Mouse (Mus musculus) monocyte, adult 2 months (primary cell): ENCODE results near the gene Col18a1.

ENCODE experiments used
- DNase-seq, 2 experiments: peaks; one replicate each; pipeline ENCODE4 v3.0.0; 2022; ENCODE audit warnings: low spot score in 2 of 2, low read depth in 1 of 2

Gene Col18a1

DNA sequence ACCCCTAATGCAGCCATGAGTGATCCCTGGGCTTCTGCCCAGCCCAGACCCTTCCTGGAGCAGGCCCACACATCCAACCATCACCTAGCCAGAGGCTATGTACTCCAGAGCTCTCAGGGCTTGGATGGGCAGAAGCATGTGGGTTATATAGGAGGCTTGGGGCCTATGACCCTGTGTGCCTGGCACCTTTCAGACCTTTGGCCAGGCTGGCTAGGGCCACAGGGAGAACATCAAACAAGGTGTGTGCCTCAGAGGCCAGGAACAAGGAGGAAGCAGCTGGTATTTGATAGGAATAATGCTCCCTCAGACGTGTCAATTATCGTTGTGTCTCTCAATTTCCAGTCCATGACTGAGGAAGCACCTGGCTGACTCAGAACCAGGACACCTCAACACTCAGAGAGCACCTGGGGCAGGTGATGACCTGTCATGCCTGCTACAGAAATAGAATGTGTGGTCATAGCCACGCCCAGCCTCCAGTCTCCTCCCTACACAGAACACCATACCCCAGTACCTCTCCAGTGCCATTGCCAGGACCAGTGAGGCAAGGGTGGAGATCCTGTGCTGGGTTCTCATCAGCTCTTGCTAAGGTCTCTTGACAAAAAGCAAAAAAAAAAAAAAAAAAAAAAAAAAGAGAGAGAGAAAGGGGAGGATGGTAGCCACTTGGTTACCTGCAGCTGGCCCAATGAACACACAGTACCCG lies 54.6 kb downstream of the Col18a1 start:
- DNase-seq: no peak

DNA sequence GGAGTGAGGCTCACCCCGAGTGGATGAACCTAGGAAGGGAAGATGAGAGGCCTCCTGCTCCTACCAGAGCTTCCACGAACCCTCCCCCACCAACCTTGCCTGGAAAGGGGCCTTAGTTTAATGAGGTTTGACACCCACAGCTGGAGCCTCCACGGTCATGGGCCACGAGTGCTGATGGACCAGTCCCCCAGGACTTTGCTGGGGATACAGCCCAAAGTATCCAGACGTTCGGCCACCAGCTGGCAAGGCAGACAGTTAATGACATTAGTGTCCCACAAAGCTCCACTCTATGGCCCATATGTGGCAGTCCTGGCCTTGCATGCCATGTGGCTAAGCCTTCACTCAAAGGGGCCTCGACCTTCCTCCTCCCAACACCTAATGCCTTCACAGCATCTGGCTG lies 55.5 kb downstream of the Col18a1 start:
- DNase-seq: no peak

DNA sequence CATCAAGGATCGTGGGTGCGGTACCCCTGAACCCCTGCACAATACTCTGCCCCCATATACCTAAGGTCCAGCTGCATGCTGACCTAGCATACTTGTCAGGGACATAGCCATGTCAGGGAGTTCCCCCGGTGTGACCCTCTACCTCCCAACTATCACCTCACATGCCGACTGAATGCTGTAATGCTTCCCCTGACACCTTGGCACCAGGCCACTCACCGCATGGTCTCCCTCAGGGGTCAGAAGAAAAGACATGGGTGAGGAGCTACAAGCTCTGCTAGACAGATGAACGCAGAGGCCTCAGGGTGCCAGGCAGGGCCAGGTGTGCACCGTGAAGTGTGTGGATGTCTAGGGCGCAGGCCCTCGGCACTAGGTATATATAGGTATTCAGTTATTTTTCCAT lies 56.3 kb downstream of the Col18a1 start:
- DNase-seq: no peak

DNA sequence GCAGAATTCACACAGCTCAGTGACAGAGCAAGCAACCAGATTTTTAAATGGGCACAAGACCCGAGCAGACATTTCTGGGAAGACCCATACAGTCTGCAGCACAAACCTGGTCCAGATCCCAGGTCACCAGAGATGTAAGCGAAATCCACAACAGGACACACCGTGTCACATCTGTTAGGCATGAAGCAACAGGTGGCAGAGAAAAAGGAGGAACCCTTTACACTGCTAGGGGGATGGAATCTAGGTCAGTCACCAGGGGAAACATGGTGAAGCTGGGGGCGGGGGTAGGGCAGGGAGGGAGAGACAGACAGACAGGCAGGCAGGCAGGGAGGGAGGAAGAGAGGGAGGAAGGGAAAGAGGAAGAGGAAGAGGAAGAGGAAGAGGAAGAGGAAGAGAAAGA lies 58.2 kb downstream of the Col18a1 start:
- no peak for DNase-seq

DNA sequence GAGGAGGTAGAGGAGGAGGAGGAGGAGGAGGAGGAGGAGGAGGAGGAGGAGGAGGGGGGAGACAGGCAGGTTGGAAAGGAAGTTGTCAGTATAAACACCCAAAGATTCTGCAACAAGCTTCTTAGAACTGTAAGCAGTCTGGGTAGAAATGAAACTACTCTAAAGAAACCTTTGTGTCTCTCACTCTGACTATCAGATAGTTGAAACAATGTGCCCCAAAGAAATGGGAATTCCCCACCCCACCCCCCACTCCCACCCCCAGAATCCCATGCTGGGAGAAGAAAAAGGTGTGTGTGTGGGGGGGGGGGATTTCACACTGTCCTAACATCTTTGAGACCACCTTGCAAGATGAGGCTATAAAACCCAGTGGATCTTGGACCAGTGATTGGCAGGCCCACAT lies 62.0 kb downstream of the Col18a1 start:
- no peak for DNase-seq

DNA sequence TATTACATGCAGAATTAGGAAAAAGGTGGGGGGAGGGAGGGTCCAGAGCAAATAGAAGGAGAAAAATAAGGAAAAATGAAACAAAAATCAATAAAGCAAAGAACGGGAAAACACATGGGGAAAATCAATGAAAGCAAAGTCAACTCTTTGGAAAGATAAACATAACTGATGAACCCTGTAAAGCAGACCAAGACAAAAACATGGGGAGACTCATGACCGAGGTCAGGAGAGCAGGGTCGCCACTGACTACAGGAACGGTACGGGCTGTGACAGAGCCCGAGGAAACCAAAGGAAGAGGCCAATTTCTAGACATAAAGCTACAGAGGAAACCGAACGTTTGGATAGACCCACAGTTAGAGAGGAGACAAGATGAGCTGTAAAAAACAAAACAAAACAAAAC lies 62.7 kb downstream of the Col18a1 start:
- no peak for DNase-seq

DNA sequence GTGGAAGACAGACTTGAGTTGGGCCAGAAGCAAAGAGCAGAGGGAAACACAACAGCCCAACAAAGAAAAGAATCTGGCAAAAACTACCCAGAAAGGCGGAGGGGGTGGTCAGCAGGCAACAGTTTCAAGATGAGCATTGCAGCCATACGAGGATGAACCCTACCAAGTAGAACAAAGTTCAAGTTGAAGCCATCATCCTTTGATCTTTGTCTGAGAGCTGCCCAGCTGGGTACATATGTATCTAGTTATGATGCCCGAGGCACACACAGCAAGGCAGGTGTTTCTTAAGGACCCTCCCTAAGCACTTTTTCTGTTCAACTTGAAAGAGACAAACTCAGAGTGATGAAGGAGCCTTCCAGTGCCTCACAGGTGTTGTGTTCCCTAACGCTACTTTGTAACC lies 66.6 kb downstream of the Col18a1 start:
- DNase-seq: no peak

DNA sequence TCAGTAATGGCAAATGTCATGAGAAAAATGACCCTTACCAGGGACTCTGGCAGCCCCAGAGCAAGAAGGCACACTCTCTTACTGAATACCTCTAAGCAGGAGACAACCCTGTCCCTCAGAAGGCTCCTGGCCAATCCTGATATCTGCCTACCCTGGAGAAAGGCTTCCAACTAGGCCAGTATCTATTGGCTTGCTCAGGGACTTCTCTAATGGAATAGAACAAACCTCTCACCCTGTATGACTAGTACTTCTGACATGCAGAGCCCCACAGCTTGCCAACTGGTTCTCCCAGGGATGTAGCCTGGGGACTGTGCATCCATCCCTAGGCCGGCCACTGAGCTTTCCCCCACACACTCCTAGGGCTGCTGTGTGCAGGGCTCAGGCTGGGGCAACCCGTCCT lies 67.7 kb downstream of the Col18a1 start:
- DNase-seq: no peak

DNA sequence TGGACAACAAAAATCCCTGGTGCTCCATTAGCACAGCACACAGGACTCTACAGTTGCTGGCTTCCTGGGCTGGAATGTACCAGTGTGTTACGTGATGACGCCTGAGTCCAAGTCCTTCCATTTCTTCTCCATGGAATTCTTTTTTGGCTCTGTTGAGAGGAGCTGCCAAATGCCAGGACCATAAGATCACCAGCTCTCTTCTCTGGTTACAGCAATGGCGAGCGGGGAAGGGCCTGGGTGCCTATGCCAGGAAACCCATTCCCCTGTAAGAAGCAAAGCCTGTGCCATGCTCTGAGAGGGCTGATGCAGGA lies 68.5 kb downstream of the Col18a1 start:
- DNase-seq: no peak

DNA sequence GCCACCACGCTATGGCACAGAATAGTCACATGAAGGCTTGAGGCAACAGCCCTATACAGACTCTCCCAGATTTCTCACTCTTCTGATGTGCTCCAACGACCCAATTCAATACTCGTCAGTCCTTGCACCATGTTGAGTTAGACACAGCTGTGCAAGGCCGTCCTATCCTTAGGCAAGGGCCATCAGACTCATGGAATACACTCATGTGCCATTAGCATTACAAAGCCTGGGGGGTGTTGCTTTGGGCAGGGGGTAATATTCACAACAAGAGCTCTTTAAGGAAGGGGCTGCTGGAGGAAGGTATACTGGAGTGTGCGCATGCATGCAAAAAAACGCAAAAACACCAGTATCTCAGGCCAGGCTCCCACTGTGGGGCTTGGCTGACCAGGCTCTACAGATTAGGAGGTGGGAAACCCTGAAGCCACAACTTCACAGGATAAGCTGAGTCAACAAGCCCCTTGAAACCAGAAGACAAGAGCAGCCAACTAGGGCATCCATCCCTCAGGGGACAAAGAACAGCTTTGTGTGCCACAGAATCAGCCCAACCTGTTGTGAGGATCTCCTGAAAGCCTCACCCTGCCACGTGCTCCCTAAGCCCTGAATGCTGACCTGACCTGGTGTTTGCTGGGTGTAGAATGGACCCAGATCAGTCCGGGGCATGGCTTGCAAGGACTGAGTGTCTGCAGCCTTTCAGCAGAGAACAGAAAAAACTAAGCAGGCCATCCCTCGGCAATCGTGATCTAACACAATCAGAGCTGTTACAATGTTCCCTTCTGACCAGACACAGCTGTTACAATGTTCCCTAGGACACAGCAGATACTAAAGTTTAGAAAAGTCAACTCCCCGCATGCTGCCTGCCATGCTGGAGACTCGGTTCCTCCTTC lies 69.1 kb downstream of the Col18a1 start:
- DNase-seq: no peak

DNA sequence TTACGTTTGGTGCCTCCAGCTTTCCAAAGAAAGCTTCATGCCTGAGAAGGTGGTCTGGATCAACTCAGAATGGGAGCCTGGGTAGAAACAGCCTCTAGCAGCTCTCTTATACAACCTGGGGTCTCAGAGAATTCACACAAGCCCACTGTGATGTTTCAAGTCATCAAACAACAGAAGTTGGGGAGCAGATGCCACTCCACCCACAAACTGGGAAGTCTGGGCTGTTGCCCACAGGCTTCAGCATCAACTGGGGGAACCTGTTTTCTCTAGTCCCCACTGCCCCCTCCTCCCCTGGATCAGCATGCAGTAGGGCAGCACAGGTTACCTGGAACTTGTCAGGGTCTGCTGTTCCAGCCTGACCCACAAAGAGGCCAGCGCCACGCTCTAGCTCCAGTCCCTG lies 70.7 kb downstream of the Col18a1 start:
- no peak for DNase-seq

DNA sequence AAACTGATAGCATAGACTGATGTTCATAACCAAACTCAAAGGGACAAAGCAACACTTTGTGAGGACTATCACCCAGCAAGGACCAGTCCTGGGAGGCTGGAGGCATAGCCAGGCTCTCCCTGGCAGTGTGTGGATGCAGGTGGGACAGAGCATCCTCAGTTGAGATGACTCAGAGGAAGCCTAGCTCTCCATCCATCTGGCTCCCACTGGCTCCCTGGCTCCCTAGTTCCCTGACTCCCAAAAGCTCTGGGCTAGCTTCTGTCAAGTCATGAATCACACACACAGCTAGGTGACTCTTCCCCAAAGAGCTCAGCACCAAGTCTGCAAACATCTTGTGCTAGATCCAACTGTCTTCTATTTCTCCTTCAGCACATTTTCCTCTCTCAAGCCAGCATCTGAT lies 72.5 kb downstream of the Col18a1 start:
- DNase-seq: no peak

DNA sequence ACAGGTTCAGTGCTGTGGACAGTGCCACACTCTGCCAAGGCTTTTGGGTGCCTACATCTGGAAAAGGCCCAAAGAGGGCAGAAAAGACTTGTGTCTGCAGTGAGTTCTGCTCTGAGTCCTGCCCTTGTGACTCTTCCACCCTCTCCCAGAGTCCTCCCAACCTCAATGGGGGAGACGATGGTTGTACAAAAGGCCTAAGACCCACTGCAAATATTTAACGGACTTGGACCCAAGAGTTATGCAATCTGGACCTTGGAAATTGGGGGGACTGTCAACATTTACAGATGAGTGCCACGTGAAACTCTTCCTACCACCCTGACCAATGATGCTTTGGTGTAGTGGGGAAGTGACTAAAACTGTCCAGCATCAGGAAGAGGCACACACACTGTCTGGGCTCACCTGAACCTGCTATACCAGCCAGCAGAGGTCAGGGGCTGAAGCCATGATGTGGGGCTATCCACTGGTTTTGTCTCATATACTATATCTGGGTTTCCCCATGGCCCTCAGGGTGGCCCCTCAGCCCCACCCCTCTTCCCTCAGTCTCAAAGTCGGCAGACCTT lies 74.7 kb downstream of the Col18a1 start:
- no peak for DNase-seq

DNA sequence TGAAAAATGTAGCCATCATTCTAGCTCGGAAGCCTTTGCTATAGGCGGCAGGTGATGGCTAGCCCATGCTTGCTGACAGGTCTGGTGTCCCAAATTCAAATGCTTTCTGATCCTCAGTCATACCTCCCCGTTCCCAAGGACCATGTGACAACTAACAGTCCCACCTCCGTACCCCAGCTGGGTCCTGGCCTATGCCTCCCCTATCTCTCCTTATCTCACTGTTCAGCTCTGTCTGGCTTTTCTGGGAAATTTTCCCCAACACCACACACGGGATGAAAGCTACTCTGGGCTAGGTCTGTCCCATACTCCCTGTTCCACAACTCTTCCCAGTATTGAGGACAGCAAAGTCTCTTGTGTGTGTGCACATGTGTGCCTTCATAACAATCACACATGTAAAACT lies 76.3 kb downstream of the Col18a1 start:
- DNase-seq: no peak

DNA sequence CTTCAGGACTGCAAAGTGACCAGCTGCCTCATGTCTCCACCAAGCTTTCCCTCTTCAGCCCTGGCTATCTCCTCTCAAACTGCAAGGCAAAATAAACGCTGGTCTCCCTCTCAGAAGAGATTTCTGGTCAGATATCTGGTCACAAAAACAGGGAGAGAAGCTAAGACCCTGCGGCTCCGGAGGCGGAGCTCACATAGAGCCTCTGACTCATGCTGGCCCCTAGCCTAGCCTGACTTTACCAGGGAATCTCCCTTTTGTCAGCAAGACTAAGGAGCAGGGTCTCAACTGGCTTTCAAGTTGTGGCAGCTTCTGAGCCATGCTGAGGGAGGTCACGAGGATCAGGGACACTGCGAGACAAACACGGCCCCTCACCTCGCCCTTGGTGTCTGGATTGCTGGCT lies 77.0 kb downstream of the Col18a1 start:
- DNase-seq: no peak

DNA sequence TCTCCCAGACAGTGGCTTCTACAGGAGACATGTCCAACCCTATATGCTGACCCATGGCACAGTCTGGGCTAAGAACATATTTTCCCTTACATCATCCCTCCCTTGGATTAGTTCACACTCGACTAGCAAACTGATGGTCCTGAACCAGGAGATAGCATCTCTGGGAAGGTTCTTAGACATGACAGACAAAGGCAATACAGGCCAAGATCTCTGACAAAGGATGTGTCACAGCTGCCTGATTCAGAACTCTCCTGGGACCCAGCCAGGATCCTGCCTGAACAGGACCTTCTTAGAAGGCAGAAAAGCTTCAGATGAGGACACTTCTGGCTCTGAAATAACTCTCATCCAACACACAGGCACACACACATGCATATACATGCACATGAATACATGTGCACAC lies 81.8 kb downstream of the Col18a1 start:
- DNase-seq: no peak

DNA sequence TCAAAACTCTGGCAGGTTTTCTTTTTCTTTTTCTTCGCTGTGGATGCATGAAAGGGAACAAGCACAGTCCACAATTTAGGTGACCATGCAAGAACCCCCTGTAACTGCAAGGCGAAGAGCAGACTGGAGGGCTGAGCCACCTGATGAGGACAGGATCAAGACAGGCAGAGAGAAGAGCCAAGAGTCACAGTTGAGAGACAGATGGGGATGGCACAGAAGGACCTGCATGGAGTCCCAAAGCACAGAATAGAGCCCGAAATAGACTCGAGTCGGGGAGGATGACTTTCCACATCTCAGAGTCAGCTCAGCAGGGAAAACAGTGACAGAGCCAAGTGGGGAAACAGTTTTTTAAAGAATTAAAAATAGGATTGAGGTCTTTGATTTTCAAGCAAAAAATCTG lies 83.4 kb downstream of the Col18a1 start:
- DNase-seq: no peak

DNA sequence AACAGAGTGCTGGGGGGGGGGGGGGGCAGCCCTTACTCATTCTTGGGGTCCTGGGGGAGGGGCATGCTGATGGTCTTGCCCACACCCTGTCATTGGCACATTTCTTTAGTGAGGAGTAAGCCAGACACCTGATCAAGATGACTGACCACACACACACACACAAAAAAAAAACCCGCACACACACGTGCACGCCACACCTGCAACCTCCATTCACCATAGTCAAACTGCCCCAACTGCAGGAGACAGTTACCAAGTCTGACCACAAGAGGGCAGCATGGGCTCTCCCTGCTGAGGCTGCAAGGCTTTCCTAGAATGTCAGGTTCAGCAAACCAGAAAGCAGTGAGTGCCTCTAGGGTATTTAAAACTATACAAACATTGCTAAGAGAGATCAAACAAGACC lies 83.9 kb downstream of the Col18a1 start:
- DNase-seq: no peak

DNA sequence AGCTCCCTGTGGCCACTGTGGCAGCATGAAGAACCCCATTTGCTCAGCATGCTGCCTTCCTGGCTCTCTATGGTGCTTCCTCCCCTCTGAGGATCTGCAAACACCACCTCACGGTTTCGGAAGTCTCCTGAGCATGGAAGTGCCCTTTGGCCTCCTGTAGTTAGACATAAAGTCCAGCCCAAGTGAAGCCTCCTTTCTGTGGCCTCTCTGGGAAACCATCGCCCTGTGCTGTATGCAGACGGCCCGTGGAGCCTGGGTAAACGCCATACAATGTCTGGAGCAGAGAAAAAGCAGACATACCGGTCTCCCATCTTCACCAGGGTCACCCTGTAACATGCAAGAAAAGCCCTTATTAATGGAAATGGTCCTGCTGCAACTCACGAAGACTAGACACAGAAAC lies 87.4 kb downstream of the Col18a1 start:
- DNase-seq: no peak

DNA sequence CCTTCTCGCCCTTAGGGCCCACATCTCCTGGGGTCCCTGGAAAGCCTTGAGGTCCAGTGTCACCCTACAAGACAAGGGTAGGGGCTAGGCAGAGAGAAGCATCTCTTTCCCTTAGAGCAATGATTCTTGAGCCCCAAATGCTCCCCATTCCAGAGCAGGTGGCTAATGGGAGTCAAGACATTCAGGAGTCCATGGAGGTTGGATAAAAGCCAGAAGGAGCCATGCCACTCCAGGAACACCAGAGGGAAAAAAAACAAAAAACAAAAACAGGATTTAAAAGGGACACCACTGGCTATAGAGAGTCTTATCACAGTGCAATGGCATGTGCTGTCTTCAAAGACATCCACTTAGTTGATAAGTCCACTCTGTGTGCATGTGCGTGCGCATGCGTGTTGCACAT lies 87.9 kb downstream of the Col18a1 start:
- DNase-seq: no peak

DNA sequence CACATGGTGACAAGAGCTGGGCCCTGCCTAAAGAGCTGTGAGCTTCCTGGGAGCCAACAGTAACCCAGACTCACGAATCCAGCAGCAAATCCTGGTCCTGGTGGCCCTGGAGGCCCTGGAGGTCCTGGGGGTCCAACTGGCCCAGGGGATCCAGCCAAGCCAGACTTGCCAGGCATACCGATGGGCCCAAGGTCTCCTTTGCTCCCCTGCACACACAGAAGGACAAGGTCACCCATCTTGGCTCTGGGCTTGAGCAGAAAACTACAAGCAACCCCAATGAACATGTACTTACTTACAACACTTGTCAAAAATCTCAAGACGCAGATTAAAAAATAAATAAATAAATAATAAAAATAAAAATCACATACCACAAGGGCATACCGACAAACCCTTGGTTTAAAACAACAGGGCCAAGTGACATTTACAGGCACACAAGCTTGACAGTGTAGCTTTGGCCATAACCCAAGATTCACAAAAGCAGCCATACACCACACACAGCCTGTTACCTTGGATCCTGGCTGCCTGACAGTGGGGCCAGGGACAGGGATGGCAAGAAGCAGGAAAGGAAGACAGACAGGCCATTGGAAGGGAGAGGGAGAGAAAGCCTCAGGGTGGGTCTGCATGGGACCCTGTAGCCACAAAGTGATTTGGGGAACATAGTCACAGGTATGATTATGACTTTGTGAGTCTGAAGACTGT lies 91.9 kb downstream of the Col18a1 start:
- DNase-seq: no peak

DNA sequence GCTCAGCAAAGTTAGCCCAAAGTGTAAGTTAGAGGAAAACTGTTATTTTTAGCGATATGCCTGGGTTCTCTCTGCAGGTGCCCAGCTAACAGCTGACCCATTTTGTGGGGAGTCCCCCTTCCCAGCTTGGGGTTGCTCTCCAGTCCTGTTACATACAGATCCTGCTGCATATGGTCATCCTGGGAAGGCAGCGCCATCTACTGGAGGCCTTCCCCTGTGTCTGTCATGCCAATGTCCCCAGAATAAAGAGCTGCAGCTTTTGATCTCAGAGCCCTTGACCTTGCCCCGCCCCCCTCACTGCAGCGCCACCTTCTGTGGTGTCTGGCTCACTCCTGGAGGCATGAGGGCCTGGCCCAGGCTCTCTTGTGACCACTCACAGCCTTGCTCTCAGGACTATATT lies 96.3 kb downstream of the Col18a1 start:
- no peak for DNase-seq
